Mouse (Mus musculus) adrenal gland, adult (tissue): ENCODE data around the gene Prepl.

ENCODE experiments used
- DNase-seq, 2 experiments: peaks; one replicate each; pipeline ENCODE4 v3.0.0; 2022 to 2023; ENCODE audit warnings: low spot score in 1 of 2; ENCODE audit not compliant: inconsistent age in 2 of 2

Prepl gene

DNA sequence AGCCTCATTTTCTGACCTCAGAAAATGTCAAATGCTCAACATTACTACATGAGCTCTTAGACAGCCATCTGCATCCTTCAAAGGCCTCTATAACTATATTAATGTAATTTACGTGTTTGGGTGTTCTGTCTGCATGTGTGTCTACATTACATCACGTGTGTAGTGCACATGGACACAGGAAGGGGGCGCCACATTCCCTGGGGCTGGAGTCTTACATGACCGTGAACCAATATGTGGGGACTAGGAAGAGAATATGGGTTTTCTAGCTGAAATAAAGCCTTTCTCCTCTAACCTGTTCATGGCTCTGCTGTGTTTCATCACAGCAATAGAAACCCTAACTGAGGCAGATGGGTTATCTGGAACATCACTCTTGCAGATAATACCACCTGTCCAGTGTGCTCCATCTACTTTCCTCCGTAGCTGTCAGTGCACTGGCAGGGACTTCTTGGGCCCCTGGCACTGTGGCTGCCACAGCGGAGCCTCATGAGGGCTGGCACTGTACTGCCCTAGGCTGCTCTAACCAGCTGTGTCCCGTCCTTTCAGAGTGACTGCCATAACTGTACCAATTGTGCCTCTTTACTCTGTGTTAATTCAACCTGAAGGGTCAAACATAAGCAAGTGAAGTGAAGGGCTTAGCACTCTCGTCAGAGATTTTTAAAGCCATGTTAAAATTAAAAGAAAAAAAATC, 18.8 kb downstream of the Prepl start:
- no peak for DNase-seq

GRCm38 (mm10) chr17:85070658-85071057, 19.4 kb downstream of the Prepl start:
- DNase-seq: no peak

GRCm38 (mm10) chr17:85067331-85067730, 22.7 kb downstream of the Prepl start:
- no peak for DNase-seq

DNA sequence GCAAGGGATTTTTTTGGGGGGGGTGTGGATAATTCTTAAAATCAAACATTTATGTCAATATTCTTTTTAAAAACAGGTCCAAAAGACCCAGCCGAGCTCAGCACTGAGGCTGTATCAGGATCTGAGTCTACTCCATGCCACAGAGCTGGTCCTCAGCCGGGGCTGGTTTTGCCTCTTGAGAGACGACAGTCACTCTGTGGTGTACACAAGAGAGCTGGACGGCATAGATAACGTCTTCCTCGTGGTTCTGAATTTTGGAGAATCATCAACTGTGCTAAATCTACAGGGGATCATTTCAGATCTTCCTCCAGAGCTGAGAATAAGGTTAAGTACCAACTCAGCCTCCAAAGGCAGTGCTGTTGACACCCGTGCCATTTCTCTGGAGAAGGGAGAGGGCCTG, 26.5 kb downstream of the Prepl start:
- DNase-seq: no peak

GRCm38 (mm10) chr17:85059136-85059535, 30.9 kb downstream of the Prepl start:
- no peak for DNase-seq

GRCm38 (mm10) chr17:85058276-85058675, 31.8 kb downstream of the Prepl start:
- DNase-seq: no peak

GRCm38 (mm10) chr17:85048379-85048778, 41.7 kb downstream of the Prepl start:
- no peak for DNase-seq

- DNase-seq: no peak
Measured at GRCm38 (mm10) chr17:85045160-85045559, 44.9 kb downstream of the Prepl start.

DNA sequence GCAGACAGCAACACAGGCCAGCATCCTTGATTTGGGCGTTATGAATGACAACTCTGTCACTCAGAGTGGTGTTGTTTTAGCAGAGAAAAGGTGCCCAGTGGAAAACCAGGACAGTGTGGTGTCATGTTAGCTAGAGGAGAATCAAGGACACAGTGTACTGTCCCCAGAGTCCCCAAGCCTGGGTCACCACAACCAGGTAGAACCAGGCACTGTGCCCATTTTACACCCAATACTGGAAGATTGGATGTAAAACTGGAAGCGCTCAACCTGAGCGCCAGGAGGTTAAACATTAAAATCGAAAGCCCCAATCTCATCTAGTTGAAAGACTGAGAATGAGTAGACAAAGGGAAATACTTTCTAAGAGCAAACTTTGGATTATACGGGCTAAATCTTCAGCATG, 45.6 kb downstream of the Prepl start:
- no peak for DNase-seq

- DNase-seq: no peak
Measured at GRCm38 (mm10) chr17:85043404-85043816, 46.6 kb downstream of the Prepl start.

- no peak for DNase-seq
Measured at GRCm38 (mm10) chr17:85042419-85042818, 47.6 kb downstream of the Prepl start.

DNA sequence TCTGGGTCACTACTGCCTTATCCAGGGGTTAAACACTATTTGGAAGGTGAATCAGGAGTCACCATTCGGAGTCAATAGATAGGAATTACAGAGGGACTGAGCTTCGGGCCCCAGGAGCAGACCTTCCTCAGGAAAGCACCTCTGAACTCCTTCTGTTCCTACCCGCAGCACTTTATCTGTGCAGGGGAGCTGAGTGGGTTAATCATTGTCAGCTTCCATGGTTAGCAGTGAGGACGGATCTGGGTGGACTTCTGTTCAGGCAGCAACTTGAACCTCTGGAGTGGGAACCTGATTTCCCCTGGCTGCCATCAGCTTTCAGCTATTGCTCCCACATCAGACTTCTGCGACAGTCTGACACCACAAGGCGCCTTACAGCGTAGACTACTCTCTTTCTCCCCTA, 49.1 kb downstream of the Prepl start:
- DNase-seq: no peak

GRCm38 (mm10) chr17:85038761-85039160, 51.3 kb downstream of the Prepl start:
- DNase-seq: no peak

- no peak for DNase-seq
Measured at GRCm38 (mm10) chr17:85038311-85038710, 51.7 kb downstream of the Prepl start.

DNA sequence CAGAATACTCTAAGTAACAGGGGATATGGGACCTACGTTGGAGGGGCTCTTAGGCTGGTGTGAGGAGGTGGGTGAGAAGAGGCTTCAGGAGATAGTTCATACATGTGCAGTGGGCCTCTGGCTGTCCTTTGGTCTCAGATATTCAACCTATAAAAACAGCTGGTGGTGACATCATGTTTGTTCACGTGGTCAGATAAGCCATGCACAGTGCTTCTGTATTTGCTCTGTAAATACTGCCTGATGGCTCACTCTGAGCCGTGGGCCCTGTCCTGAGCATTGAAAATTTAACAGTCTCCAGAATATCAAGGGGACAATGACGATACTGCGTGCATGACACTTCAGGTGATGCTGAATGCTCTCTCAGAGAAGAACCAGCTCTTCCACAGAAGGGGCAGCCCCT, 52.2 kb downstream of the Prepl start:
- DNase-seq: no peak

GRCm38 (mm10) chr17:85034068-85034467, 56.0 kb downstream of the Prepl start:
- DNase-seq: peak; percentile 57 to 73

DNA sequence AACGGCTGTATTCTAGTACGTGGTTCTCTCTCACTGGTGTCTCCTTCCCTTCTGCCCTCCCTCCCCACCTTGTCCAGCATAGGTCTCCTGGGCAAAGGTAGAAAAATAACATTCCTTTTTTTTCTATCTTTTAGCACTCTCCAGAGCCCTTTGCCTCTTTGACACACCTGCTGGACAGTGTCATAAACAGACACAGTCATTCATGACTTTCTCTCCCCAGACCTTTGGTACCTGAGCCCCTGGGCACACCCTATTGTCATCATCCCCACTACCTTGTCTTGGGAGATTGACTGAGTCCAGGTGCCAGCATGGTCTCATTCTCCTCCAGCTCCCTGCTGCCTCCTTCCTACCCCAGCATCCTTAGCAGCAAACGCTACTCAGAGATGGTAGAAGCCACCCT, 57.0 kb downstream of the Prepl start:
- DNase-seq: no peak

- no peak for DNase-seq
Measured at GRCm38 (mm10) chr17:85030651-85031050, 59.4 kb downstream of the Prepl start.

GRCm38 (mm10) chr17:85028797-85029196, 61.2 kb downstream of the Prepl start:
- no peak for DNase-seq

DNA sequence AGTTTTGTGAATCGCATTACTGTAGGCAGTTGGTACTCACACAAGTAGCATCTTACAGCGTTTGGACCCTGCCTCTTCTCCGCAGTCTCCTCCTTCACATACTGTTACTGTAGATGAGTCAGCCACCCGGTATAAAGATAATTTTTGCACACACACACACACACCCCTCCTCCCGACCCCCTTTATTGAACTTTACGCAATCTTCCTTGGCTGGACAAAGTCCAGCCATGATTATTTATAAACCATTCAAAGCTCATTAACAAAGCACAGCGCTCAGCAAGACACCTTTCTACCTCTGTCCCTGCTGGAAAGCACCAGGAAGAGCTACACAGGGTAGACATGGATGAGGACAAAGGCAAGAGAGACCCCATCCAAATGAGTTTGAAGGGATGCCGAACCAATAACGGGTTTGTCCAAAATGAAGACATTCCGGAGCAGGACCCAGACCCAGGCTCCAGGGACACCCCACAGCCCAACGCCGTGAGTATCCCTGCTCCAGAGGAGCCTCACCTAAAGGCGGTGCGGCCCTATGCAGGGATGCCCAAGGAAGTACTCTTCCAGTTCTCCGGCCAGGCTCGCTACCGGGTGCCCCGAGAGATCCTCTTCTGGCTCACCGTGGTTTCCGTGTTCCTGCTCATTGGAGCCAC, 61.8 kb downstream of the Prepl start, which contains the start of gene Slc3a1:
TSS of gene Slc3a1 (plus strand) at position 284 of the 647 bp plus-strand sequence.
- no peak for DNase-seq

GRCm38 (mm10) chr17:85027247-85027646, 62.8 kb downstream of the Prepl start:
- DNase-seq: no peak

DNA sequence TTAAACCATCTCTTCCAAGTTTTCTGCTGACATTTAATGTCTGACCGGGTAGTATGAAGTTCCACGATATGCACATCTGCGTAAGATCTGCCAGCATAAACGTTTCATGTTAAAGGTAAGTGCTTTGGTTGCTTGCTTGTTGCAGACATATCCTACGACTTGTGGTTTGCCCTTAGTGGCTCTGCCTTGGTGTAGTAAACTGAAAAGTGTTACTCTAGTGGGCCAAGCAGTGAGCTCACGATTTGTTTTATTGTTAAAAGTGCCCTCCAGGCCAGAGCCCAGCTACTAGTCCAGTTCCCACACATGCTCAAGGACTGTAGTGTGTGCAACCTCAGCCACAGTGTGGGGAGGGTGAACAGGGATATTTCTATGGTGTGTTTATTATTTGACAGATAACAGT, 63.6 kb downstream of the Prepl start:
- no peak for DNase-seq

- no peak for DNase-seq
Measured at GRCm38 (mm10) chr17:85025151-85025550, 64.9 kb downstream of the Prepl start.
